Mouse (Mus musculus) midbrain, embryonic 13.5 days (tissue): ENCODE results near the gene Rhno1. TPM values are rescaled to one million over a fixed set of nuclear protein-coding genes. Genes with fewer than 3 reads are reported as not detected.

Source experiments
- ATAC-seq: fragments of 200-750 bp; cut with Nextera tagmentation; 2 replicates; pipeline ENCODE4 v1.8.0; 2017; ENCODE audit warnings: mild to moderate bottlenecking, moderate TSS enrichment, moderate library complexity
- H3K27ac ChIP-seq: fragments of 300-500 bp; sonication (generic); 2 replicates; pipeline ENCODE4 v1.5.1; 2015; ENCODE audit warnings: inconsistent platforms, mild to moderate bottlenecking, moderate library complexity
- H3K27me3 ChIP-seq: fragments of 300-500 bp; sonication (generic); 2 replicates; pipeline ENCODE4 v1.6.1; 2015; ENCODE audit warnings: mild to moderate bottlenecking, inconsistent platforms
- H3K36me3 ChIP-seq: fragments of 300-500 bp; sonication (generic); 2 replicates; pipeline ENCODE4 v1.6.1; 2015; ENCODE audit warnings: mild to moderate bottlenecking, inconsistent platforms
- H3K4me1 ChIP-seq: fragments of 300-500 bp; sonication (generic); replicated peaks from 2 replicates; pipeline ENCODE4 v1.6.1; 2015; ENCODE audit warnings: inconsistent platforms
- H3K4me2 ChIP-seq: fragments of 300-500 bp; sonication (generic); replicated peaks from 2 replicates; pipeline ENCODE4 v1.6.1; 2015; ENCODE audit warnings: moderate library complexity, mild to moderate bottlenecking, inconsistent platforms
- H3K4me3 ChIP-seq: fragments of 300-500 bp; sonication (generic); replicated peaks from 2 replicates; pipeline ENCODE4 v1.5.1; 2015; ENCODE audit warnings: mild to moderate bottlenecking, inconsistent platforms
- H3K9ac ChIP-seq: fragments of 300-500 bp; sonication (generic); replicated peaks from 2 replicates; pipeline ENCODE4 v1.6.1; 2015; ENCODE audit warnings: mild to moderate bottlenecking, inconsistent platforms
- H3K9me3 ChIP-seq: fragments of 300-500 bp; sonication (generic); 2 replicates; pipeline ENCODE4 v1.6.1; 2016; ENCODE audit warnings: mild to moderate bottlenecking, inconsistent platforms
- WGBS: fragments of 180-500 bp; shearing (Covaris S2); methylation state at CpG from one replicate; pipeline ENCODE4 v1.1.7; 2015; 5-methylcytosine and 5-hydroxymethylcytosine counted together
- polyA plus RNA-seq: library from polyadenylated mRNA; unstranded; fragments of >200 nt; fragmentation: Nextera tagmentation; extraction: Ambion mirVana; gene quantifications from 2 replicates; pipeline ENCODE4 v1.2.1, GENCODE M21; 2015

Gene Rhno1
- polyA plus RNA-seq, 1 experiment from 2014 or later = 136 TPM

DNA sequence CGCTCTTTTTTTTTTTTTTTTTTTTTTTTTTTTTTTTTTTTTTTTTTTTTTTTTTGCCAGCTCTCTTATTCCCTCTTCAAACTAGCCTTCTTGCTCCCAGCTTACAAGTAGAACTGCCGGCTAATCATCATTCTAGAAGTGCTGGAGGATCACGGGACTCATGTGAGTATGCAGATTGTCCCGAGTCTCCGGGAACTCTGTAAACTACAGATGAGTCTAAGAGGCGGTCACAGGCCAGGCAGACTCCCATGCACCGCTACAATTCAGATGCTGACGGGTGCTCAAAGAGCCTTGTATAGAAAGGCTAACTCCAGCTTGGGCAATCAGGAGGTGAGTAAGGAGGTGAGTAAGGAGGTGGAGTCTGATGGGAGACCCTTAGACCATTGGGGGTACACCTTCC lies 47.1 kb downstream of the Rhno1 start:
- ATAC-seq = no peak

DNA sequence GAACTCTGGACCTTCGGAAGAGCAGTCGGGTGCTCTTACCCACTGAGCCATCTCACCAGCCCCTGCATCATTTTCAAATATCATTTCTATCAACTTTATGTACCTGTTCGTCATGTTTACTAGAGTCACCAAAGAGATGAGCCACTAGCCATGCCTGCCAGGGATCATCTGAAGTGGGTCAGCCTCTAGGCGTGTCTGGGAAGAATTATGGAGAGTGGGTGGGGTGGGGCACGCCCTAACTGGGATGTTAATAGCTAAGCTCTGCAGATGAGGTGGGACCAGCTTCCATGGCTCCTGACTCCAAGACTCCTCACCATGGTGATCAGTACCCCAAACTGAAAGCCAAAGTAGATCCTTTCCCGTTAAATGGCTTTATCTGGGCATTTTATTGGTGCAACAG lies 47.9 kb downstream of the Rhno1 start:
- H3K27ac ChIP-seq = no peak overlapping the region
- H3K9me3 ChIP-seq = no peaks in the 10 kb centered on the region
- H3K4me2 ChIP-seq = no peak overlapping the region
- H3K4me1 ChIP-seq = no peaks in the 10 kb centered on the region
- H3K27me3 ChIP-seq = no peaks in the 10 kb centered on the region
- 90% methylated on average over 6 of the region's 6 CpGs for WGBS
- ATAC-seq = no peak
- H3K36me3 ChIP-seq = no peaks in the 10 kb centered on the region
- H3K4me3 ChIP-seq = no peak overlapping the region
- H3K9ac ChIP-seq = no peak overlapping the region

More for the DNA sequence above, 47.1 kb downstream of the Rhno1 start:
- no peak overlapping the region for H3K4me3 ChIP-seq
- H3K4me2 ChIP-seq = no peak overlapping the region
- no peak overlapping the region for H3K9ac ChIP-seq
- no peaks in the 10 kb centered on the region for H3K27me3 ChIP-seq
- no peak overlapping the region for H3K27ac ChIP-seq
- H3K4me1 ChIP-seq = no peaks in the 10 kb centered on the region
- no peaks in the 10 kb centered on the region for H3K36me3 ChIP-seq
- WGBS = 84% methylated on average over 8 of the region's 8 CpGs
- no peaks in the 10 kb centered on the region for H3K9me3 ChIP-seq

DNA sequence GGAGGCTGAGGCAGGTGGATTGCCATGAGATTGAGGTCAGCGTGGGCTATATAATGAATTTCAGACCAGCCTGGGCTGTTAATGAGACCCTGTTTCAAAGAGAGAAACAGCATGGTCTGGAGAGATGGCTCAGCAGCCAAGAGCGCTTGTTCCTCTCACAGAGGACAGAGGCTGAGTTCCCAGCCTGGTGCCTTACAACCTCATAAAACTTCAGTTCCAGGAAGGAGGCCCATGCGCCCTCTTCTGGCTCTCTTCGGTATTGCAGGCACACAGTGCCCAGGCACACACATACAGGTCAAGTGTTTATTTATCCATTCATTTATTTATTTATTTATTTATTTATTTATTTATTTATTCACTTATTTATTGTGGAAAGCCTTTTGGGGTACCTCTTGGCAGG lies 54.4 kb downstream of the Rhno1 start:
- no peak overlapping the region for H3K27ac ChIP-seq
- no peaks in the 10 kb centered on the region for H3K36me3 ChIP-seq
- no peaks in the 10 kb centered on the region for H3K27me3 ChIP-seq
- no peak overlapping the region for H3K4me2 ChIP-seq
- WGBS = 32% methylated on average over 4 of the region's 4 CpGs
- H3K4me3 ChIP-seq = no peak overlapping the region
- no peaks in the 10 kb centered on the region for H3K9me3 ChIP-seq
- ATAC-seq = peak; percentile 65; the same call in 1 of the 2 replicates
- no peak overlapping the region for H3K9ac ChIP-seq
- no peaks in the 10 kb centered on the region for H3K4me1 ChIP-seq

Other genes starting within 250 kb of the Rhno1 start
- gene Tspan9, start 219.3 kb downstream of the Rhno1 start, polyA plus RNA-seq = 24.0 and 29.3 TPM in 2 replicates
- gene Tead4, start 62.1 kb downstream of the Rhno1 start, polyA plus RNA-seq = 0.23 and 0.65 TPM in 2 replicates
- 17.8 and 19.6 TPM in 2 replicates for gene Tulp3, start 7.1 kb downstream of the Rhno1 start, polyA plus RNA-seq
- gene Foxm1, start 56 bp upstream of the Rhno1 start, polyA plus RNA-seq = 17.8 and 19.7 TPM in 2 replicates
- 0.44 and 0.63 TPM in 2 replicates for gene Tex52, start 12.5 kb upstream of the Rhno1 start, polyA plus RNA-seq
- not detected in 2 replicates for gene Gm44596, start 12.6 kb upstream of the Rhno1 start, polyA plus RNA-seq
- 7.7 and 7.8 TPM in 2 replicates for gene Nrip2, start 36.4 kb upstream of the Rhno1 start, polyA plus RNA-seq
- 43.6 and 48.7 TPM in 2 replicates for gene Itfg2, start 62.0 kb upstream of the Rhno1 start, polyA plus RNA-seq
- gene Fkbp4, start 75.8 kb upstream of the Rhno1 start, polyA plus RNA-seq = 430 and 454 TPM in 2 replicates
- gene Pzp, start 163.8 kb upstream of the Rhno1 start, polyA plus RNA-seq = 0.04 TPM in 1 of 2 replicates, not detected in the other
- gene A2ml1, start 218.7 kb upstream of the Rhno1 start, polyA plus RNA-seq = 0.32 and 0.50 TPM in 2 replicates